ENCODE assay signal across 10 mouse cellular contexts in the genomic region with DNA sequence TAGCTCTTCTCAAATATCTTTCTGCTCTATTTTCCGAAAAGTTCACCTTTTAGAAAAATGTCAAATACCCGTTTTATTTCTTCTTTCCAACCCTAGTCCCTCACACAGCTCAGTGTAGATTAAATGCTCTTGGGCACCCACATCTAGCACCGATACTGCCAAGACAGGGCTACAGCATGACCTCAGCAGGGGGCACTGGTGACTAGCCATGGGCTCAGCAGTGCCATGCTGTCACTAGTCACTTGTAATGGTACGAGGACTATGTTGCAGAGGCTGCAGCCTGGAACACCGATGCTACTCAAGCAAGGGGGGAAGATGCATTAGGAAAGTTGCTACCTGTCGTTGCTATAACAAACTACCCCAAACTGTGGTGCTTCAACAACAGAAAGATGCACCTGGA.
DNase-seq lines count a peak whose midpoint lies in the region; ATAC-seq and TF ChIP-seq lines count a peak whose summit lies in the region.
"Had no signal": no experiment of that assay in that cellular context is flagged by ENCODE, and none has a peak within 500 bp of the region (broad histone marks: within the 10 kb centered on the region; RNA-seq: fewer than 3 reads in every experiment).

No protein-coding gene starts in this region.

- no peak overlapping the region for H3K4me3 ChIP-seq in kidney, adult 2 months (ENCODE audit: insufficient read depth, low read depth, low read length)
- no peak overlapping the region for H3K4me3 ChIP-seq in kidney, embryonic 14.5 days (ENCODE audit: low read length)
- H3K4me3 ChIP-seq: embryonic facial prominence, embryonic 12.5 days; lung, embryonic 15.5 days had no signal

- 64% methylated on average over 6 of the region's 6 CpGs for WGBS in kidney, adult 2 months
- 77% methylated on average over 6 of the region's 6 CpGs for WGBS in kidney, embryonic 14.5 days

- ATAC-seq in CD4-positive, CD25-positive, alpha-beta regulatory T cell, adult 4 months = no peak
- no peak for ATAC-seq in kidney, embryonic 14.5 days (ENCODE audit: low FRiP score, low TSS enrichment)
- no peak for ATAC-seq in frontal cortex, adult (ENCODE audit: low TSS enrichment)

- peak; percentile 73 for TF ChIP-seq CTCF in kidney, adult 2 months (conservative IDR thresholded peaks at IDR 0.05; ENCODE audit: insufficient read depth, insufficient read length, low read depth, low read length)

- no peaks in the 10 kb centered on the region for H3K36me3 ChIP-seq in kidney, adult 2 months (ENCODE audit: control insufficient read depth, insufficient read depth, low read length)
- no peaks in the 10 kb centered on the region for H3K36me3 ChIP-seq in kidney, embryonic 14.5 days (ENCODE audit: control insufficient read depth, insufficient read depth, low read length)
- H3K36me3 ChIP-seq: embryonic facial prominence, embryonic 12.5 days; lung, embryonic 15.5 days had no signal

- no peaks in the 10 kb centered on the region for H3K27me3 ChIP-seq in kidney, adult 2 months (replicated peaks; ENCODE audit: control insufficient read depth, insufficient read depth, low read length)
- H3K27me3 ChIP-seq in kidney, embryonic 14.5 days (ENCODE audit: control insufficient read depth, insufficient read depth, low read length) = peaks cover 3% of the 10 kb centered on the region; the same call in 1 of the 2 replicates
- H3K27me3 ChIP-seq: embryonic facial prominence, embryonic 12.5 days had no signal

- peak; percentile 36 for DNase-seq in CD4-positive, CD25-positive, alpha-beta regulatory T cell, adult 2 months (ENCODE audit: low read depth, low spot score)
- DNase-seq in kidney, adult 2 months = peak; percentile 31
- peak; percentile 61 for DNase-seq in brain, adult 2 months (ENCODE audit: low read depth, low spot score)
- peak; percentile 29 for DNase-seq in lung, postnatal 10 days
- DNase-seq in neural tube, embryonic 10.5 days (ENCODE audit: extremely low spot score, low spot score) = no peak

- H3K27ac ChIP-seq in kidney, adult 2 months (ENCODE audit: insufficient read depth, low read depth, low read length) = no peak overlapping the region
- no peak overlapping the region for H3K27ac ChIP-seq in kidney, embryonic 14.5 days (ENCODE audit: low read depth, low read length)
- H3K27ac ChIP-seq: embryonic facial prominence, embryonic 12.5 days; lung, embryonic 15.5 days had no signal

- H3K4me1 ChIP-seq in kidney, adult 2 months (ENCODE audit: control insufficient read depth, insufficient read depth, low read length) = no peaks in the 10 kb centered on the region
- no peaks in the 10 kb centered on the region for H3K4me1 ChIP-seq in kidney, embryonic 14.5 days (ENCODE audit: control insufficient read depth, insufficient read depth, low read length)
- H3K4me1 ChIP-seq: embryonic facial prominence, embryonic 12.5 days; lung, embryonic 15.5 days had no signal

- no peaks in the 10 kb centered on the region for H3K9me3 ChIP-seq in kidney, embryonic 14.5 days (ENCODE audit: control insufficient read depth, low read length)
- H3K9me3 ChIP-seq: embryonic facial prominence, embryonic 12.5 days; lung, embryonic 15.5 days had no signal

- no peak overlapping the region for H3K9ac ChIP-seq in kidney, embryonic 14.5 days (ENCODE audit: low read depth, low read length)
- H3K9ac ChIP-seq: embryonic facial prominence, embryonic 12.5 days; lung, embryonic 15.5 days had no signal

- no peak for TF ChIP-seq POLR2A in kidney, adult 2 months (IDR thresholded peaks at IDR 0.05; ENCODE audit: low read depth, low read length)

- no peak overlapping the region for H3K4me2 ChIP-seq in kidney, embryonic 14.5 days (replicated peaks; ENCODE audit: low read depth, low read length)
- H3K4me2 ChIP-seq: embryonic facial prominence, embryonic 12.5 days; lung, embryonic 15.5 days had no signal
